Mouse (Mus musculus) ES-E14 (cell line): ENCODE results near the gene Washc2. TPM values are rescaled to one million over a fixed set of nuclear protein-coding genes. Genes with fewer than 3 reads are reported as not detected.
A peak's percentile ranks its signal among the peaks of the same experiment; 100 is the strongest.

Experiments
- DNase-seq: peaks from one replicate; pipeline ENCODE4 v3.0.0-alpha.2; 2013; ENCODE audit warnings: low read depth, low spot score
- H3K27ac ChIP-seq: 2 replicates; pipeline ENCODE4 v1.5.1; 2012; ENCODE audit warnings: low read depth, mild to moderate bottlenecking, low read length, moderate library complexity, mixed read lengths; ENCODE audit not compliant: poor library complexity, insufficient read depth, severe bottlenecking
- H3K36me3 ChIP-seq: 2 replicates; pipeline ENCODE4 v1.6.1; 2012; ENCODE audit warnings: mild to moderate bottlenecking, low read length, moderate library complexity, mixed read lengths; ENCODE audit not compliant: control insufficient read depth, poor library complexity, insufficient read depth, severe bottlenecking
- H3K4me1 ChIP-seq, 2 experiments: fragments of 150-350 bp in 1 of 2; sonication (generic) in 1 of 2; 2 replicates each; pipeline ENCODE4 v1.6.1; 2012; ENCODE audit warnings: low read length in 2 of 2, mild to moderate bottlenecking in 1 of 2, mixed read lengths in 1 of 2; ENCODE audit not compliant: control insufficient read depth in 2 of 2, insufficient read depth in 2 of 2, poor library complexity in 1 of 2
- H3K4me3 ChIP-seq, 2 experiments: fragments of 150-350 bp in 1 of 2; sonication (generic) in 1 of 2; 2 replicates each; pipeline ENCODE4 v1.5.1; 2012; ENCODE audit warnings: low read length in 2 of 2, low read depth in 1 of 2, mild to moderate bottlenecking in 1 of 2, mixed read lengths in 1 of 2; ENCODE audit not compliant: insufficient read depth in 1 of 2, poor library complexity in 1 of 2, severe bottlenecking in 1 of 2
- H3K9ac ChIP-seq: 2 replicates; pipeline ENCODE4 v1.6.1; 2012; ENCODE audit warnings: low read depth, mild to moderate bottlenecking, low read length, mixed read lengths; ENCODE audit not compliant: poor library complexity, insufficient read depth, severe bottlenecking
- H3K9me3 ChIP-seq: fragments of 150-350 bp; sonication (generic); 2 replicates; pipeline ENCODE4 v1.6.1; 2012; ENCODE audit warnings: low read depth, mild to moderate bottlenecking, low read length; ENCODE audit not compliant: control insufficient read depth, insufficient read depth
- CHD2 ChIP-seq: IDR thresholded peaks from 2 replicates; pipeline ENCODE4 v1.6.1; 2014; ENCODE audit warnings: mild to moderate bottlenecking, low read depth, low read length, inconsistent platforms
- HCFC1 ChIP-seq: IDR thresholded peaks from 2 replicates; pipeline ENCODE4 v1.6.1; 2012; ENCODE audit warnings: low read length, inconsistent platforms, borderline replicate concordance; ENCODE audit not compliant: insufficient read depth
- MAFK ChIP-seq: IDR thresholded peaks from 2 replicates; pipeline ENCODE4 v1.6.1; 2014; ENCODE audit warnings: mild to moderate bottlenecking, low read depth, low read length, inconsistent platforms; ENCODE audit not compliant: insufficient read depth
- ZC3H11A ChIP-seq: IDR thresholded peaks from 2 replicates; pipeline ENCODE4 v1.6.1; 2012; ENCODE audit warnings: low read depth, mild to moderate bottlenecking, inconsistent platforms, low read length, borderline replicate concordance
- ZNF384 ChIP-seq: IDR thresholded peaks from 2 replicates; pipeline ENCODE4 v1.6.1; 2012; ENCODE audit warnings: low read depth, low read length, inconsistent platforms
- in situ Hi-C, 2 experiments: fragments of 600-800 bp; cut with MboI; formaldehyde crosslinking; loops; one replicate each; pipeline ENCODE4 v1.15.1; 2025; ENCODE audit warnings: low sequenced_read_pairs in 2 of 2, inconsistent platforms in 1 of 2; ENCODE audit not compliant: unreplicated experiment in 2 of 2
- total RNA-seq: library from RNA; depleted of rRNA; stranded (reverse); fragments of 300-350 nt; gene quantifications from 2 replicates; pipeline ENCODE4 v1.2.3, GENCODE M21; 2012; rRNA removed

The Washc2 gene
- total RNA-seq, 1 experiment: 70.6 TPM

DNA sequence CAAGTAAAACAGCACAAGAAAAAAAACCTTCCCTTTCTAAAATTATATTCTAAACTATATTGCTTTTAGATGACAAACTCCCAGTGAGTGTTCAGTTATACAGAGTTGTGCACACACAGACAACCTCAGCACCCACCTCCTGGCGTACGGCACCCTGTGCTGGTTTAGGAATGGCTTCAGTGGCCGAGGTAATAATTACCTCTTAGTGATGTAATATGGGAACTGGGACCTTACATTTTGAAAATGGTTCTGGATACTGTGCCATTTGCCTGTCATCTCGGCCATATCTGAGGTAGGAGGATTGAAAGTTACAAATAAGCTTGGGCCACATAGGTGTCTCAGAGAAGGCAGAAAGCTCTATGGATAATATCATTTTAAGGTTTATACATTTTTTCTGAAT is 78.5 kb downstream of the Washc2 start:
- Histone ChIP-seq H3K4me1 (peaks cover 0 to 3% of the 10 kb centered on the region in 2 experiments; a peak in 1 of 4 replicates), H3K36me3 (no peaks in the 10 kb centered on the region), H3K9ac (no peak overlapping the region), H3K9me3 (no peaks in the 10 kb centered on the region), H3K27ac (no peak overlapping the region), H3K4me3 (no peak overlapping the region)
- TF ChIP-seq MAFK (no peak), ZC3H11A (no peak), CHD2 (no peak), HCFC1 (no peak), ZNF384 (no peak)
- no peak for DNase-seq
- in situ Hi-C loops: loop anchor here (25.0 kb wide), 1 partner anchor 276 kb away; the partner anchor contains the start of genes Gm5580 (in 2 of the 2) and Olfr214 (in 2 of the 2)

DNA sequence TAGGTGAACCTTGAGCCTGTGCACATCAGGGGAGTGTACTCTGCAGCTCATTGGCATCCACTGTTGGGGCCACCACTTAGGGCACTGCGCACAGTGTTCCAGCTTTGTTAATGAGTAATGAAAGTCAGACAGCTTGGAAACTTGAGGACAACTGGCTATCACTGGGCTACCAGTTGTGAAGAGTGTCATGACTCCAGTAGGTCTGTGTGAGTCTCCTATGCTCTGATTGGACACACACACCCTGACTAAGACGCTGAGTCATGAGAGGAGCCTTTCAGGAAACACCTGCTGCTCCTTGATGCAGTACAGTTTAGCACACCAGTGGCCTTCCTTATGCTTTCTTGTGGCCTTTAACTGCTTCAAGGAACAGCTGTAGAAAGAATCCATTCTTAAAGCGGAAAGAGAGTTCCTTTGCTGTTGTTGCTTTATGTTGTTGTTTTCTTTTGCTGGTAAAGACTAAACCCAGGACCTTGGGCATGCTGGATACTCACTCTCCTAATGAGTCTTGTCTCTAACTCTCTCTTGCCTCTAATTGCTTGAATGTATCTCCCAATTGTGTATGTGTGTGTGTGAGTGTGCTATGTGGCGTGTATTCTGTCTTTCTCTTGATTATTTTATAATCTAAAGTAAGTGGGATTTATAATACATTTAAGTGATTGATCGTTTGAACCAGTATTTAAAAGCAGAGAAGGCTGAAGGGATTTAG is 79.2 kb downstream of the Washc2 start:
- H3K9me3 ChIP-seq: no peaks in the 10 kb centered on the region
- DNase-seq: no peak
- peak overlapping the region; percentile 24; the same call in 1 of the 2 replicates for H3K27ac ChIP-seq
- no peak overlapping the region for H3K4me3 ChIP-seq
- in situ Hi-C loops: loop anchor here (25.0 kb wide), 1 partner anchor 275 kb away; the partner anchor contains the start of genes Gm5580 (in 2 of the 2) and Olfr214 (in 2 of the 2)
- H3K36me3 ChIP-seq: no peaks in the 10 kb centered on the region
- H3K4me1 ChIP-seq: peaks cover 0 to 3% of the 10 kb centered on the region in 2 experiments; a peak in 1 of 4 replicates
- no peak for TF ChIP-seq HCFC1
- TF ChIP-seq CHD2: no peak
- no peak overlapping the region for H3K9ac ChIP-seq

DNA sequence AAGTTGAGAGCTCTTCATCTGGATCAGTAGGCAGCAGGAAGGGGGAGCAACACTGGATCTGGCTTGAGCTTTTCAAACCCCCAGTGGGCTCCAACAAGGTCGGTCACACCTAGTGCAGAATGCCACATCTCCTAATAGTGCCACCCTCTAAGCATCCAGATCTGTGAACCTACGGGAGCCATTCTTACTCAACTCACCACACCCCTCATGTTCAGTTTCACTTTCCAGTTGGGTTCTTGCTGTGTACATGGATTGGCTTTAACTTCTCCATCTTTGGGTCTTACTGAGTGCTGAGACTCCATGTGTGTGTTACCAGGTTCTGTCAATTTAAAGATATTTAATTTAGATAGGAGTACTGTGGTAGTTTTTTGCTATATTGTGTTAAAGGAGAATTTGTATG is 103.6 kb downstream of the Washc2 start:
- H3K36me3 ChIP-seq: no peaks in the 10 kb centered on the region
- no peak overlapping the region for H3K9ac ChIP-seq
- TF ChIP-seq ZC3H11A (no peak), CHD2 (no peak), MAFK (no peak), HCFC1 (no peak), ZNF384 (no peak)
- H3K9me3 ChIP-seq: no peaks in the 10 kb centered on the region
- no peak overlapping the region for H3K4me3 ChIP-seq
- H3K27ac ChIP-seq: no peak overlapping the region
- no peak for DNase-seq
- H3K4me1 ChIP-seq: no peaks in the 10 kb centered on the region
- in situ Hi-C loops: no loop called here

Other genes starting within 250 kb of the Washc2 start
- 2.6 and 8.7 TPM in 2 replicates for gene Plxnd1, start 213.0 kb upstream of the Washc2 start, total RNA-seq
- gene Tmcc1, start 14.6 kb upstream of the Washc2 start, total RNA-seq: 29.2 and 29.3 TPM in 2 replicates
- gene Zfand4, start 56.2 kb downstream of the Washc2 start, total RNA-seq: 0.79 and 1.2 TPM in 2 replicates
- gene March8, start 130.0 kb downstream of the Washc2 start, total RNA-seq: 17.6 and 20.1 TPM in 2 replicates